Mouse (Mus musculus) left cerebral cortex, postnatal 4 days (tissue): ENCODE data around the gene Dld. TPM values are rescaled to one million over a fixed set of nuclear protein-coding genes. Genes with fewer than 3 reads are reported as not detected.

Experiments
- DNase-seq: peaks from one replicate; pipeline ENCODE4 v3.0.0-alpha.2; 2022
- intact Hi-C: fragments of 180-260 bp; cut with DNase I; formaldehyde crosslinking; loops from one replicate; pipeline ENCODE4 v1.15.1; 2025
- total RNA-seq, 2 experiments: library from RNA; stranded (reverse); gene quantifications; 2 replicates each; pipeline ENCODE4 v1.2.3; 2021

The Dld gene
- total RNA-seq, 2 experiments from 2014 or later = 86.5 to 94.7 TPM

DNA sequence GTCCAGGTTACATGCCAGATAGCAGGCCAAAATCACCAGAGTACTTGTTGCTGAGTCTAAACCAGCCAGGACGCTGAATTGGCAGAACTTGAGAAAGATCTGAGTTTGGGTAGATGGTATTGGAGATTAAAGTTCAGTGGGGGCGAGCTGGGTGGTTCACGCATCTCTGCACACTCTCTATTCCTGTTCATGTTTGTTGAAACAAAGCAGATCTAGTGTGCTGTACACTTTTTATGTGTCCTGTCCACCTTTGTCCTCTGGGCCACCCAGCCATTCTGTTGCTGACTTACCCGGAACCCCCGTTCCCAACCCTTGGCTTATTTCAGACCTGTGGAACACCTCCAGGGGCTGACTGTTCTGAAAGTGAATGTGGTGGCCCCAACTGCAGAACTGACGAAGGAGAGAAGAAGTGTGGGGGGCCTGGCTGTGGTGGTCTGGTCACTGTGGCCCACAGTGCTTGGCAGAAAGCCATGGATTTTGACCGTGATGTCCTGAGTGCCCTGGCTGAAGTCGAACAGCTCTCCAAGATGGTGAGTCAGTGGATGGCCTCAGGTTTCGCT lies 28.0 kb downstream of the Dld start:
- no peak for DNase-seq
- intact Hi-C loops = loop anchor here (10.0 kb wide), 1 partner anchor 208 kb away; no protein-coding TSS in a partner anchor

DNA sequence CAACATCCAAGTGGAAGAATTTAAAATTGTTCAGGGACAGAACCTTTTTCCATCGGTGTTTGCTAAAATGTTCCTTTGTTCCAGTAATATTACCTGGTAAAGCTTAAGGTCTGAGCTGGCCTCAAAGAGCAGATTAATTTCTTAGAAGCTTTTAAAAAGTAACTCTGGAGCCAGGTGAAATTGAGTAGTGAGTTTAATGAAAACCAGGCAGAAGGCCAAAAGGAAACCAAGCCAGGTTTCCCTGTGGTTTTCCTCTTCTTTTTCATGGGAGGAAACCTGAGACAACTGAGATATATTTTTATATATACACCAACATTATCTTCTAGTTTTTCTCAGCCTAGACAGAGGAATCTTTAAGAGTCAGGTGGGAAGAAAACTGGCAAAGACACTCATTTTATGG lies 29.7 kb downstream of the Dld start:
- no peak for DNase-seq
- intact Hi-C loops = loop anchor here (10.0 kb wide), 1 partner anchor 207 kb away; no protein-coding TSS in a partner anchor

DNA sequence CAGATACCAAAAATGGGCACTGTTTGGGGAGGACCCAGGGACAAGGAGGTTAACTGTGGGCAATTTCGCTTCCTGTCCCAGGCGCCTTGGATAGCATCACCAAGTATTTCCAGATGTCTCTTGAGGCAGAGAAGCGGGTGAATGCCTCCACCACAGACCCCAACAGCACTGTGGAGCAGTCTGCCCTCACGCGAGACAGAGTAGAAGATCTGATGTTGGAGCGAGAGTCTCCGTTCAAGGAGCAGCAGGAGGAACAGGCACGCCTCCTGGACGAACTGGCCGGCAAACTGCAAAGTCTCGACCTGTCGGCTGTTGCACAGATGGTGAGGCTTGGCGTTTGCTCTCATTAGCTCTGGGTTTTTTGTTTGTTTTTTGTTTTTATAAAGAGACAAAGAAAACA lies 30.4 kb downstream of the Dld start:
- intact Hi-C loops = loop anchor here (10.0 kb wide), 1 partner anchor 206 kb away; no protein-coding TSS in a partner anchor
- DNase-seq = peak; percentile 36

DNA sequence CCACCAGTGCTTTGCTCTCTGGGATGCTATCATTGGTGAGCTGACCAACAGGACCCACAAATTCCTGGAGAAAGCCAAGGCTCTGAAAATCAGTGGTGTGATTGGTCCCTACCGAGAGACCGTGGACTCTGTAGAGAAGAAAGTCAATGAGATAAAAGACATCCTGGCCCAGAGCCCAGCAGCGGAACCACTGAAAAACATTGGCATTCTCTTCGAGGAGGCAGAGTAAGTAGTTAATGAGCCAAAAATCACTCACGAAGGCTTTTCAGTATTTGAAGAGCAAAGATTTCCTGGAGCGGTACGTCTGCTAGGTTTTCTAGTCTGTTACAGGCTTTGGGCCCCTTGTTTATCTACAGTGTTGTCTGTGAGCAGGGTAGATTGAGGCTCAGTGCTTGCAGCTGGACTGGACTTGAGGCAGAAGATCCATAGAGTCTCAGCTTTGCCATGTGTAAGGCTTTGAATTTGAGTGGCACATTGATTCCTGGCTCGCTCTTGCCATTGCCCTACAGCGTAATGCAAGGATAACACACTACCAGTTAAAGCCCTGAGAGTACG lies 32.8 kb downstream of the Dld start:
- intact Hi-C loops = no loop called here
- peak; percentile 67 for DNase-seq

DNA sequence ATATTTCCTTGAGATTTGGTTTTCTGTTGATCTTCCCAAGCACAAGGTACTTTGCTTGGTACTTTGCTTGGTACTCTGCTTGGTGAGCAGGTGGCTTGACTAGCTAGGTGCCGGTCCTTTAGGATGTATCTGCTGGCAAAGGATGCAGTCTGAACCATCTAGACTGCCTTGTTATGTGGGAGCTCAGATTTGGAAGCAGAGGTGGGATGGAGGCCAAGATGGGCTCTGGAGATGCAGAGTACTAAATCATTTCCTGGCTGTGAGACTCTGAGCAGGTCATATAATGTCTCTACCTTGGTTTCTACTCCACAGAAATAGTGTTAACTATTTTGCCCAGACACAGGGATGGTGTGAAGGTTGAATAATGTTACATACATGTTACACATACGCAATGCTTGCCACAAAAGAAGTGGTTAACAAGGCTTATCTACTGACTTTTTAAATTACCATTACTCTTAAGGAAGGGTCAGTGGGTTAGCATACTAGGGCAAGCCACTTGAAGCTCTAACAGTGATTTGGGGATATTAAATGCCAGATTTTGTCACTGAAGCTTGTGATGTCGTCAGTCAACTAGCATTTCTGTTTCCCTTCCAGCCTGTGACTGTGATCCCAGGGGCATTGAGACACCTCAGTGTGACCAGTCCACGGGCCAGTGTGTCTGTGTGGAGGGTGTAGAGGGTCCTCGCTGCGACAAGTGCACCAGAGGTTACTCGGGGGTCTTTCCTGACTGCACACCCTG lies 33.4 kb downstream of the Dld start:
- intact Hi-C loops = no loop called here
- no peak for DNase-seq

DNA sequence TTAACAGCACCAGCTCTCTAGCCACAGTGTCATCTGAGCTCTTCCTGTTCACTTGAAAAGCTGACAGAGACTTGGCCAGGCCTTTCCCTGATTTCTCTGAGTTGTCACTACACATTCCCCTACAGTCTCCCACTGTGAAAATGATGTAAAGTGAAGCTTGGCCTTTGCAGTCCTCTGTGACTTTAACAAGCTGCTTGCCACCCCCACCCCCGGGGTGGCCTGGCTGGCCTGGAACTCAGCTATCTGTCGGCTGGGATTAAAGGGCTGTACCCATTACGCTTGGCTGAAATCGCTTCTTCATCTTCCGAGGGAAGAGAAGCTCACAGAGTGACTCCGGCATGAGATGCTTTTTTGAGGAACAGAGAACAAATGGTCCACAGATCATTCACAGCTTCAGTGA lies 35.3 kb downstream of the Dld start:
- DNase-seq = no peak
- intact Hi-C loops = no loop called here

DNA sequence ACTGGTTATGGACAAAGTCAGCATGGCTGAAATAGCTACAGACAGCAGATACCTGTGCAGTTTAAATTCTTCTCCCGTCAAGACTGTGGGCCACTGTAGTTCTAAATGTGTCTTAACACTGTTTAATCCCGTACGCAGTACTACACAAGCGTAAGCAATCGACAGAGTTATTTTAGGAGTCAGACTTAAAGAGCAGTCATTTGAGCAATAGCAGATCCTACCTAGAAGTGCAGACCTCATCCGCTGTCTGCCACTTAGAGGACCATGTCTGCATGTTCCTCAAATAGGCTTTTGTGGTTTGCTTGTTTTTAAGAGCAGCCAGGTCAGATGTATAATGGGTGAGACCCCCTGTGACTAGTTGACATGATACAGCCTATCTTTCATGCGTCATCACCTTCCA lies 36.9 kb downstream of the Dld start:
- intact Hi-C loops = no loop called here
- no peak for DNase-seq

DNA sequence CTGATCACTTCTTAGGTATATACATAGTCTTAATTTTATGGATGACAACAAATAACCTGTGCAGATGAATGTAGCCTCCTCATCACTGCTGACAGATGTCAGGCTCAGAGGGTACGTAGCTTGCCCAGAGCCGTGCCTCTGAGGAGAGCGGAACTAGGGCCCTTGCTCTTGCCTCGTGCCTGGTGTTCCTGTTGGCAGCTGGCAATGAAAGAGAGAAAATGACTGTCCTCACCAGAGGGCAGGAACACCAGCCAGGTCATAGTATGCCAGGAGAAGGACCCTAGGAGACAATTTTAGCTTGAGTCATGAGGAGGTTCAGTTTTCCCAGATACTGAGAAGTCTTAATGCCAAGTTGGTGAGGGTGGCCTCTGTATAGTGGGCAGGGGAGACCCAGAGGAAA lies 38.1 kb downstream of the Dld start:
- intact Hi-C loops = no loop called here
- no peak for DNase-seq

DNA sequence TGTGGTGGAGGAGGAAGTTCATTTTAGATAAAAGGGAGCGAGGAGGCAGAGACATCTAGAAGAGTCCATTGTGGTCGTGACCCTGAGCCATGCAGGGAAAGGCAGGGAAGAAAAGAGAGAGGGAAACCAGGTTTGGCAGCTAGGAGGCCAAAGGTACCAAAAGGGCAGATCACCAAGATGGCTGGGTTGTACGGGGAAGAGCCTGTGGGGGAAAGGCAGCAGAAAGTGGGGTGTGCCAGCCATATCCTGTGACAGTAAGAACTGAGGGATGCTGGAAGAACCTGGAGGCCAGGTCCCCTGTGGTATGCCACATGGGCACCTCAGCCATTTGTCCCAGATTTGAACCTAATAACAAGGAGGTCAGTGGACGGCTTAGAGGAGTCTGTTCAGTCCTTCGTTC lies 39.0 kb downstream of the Dld start:
- intact Hi-C loops = no loop called here

DNA sequence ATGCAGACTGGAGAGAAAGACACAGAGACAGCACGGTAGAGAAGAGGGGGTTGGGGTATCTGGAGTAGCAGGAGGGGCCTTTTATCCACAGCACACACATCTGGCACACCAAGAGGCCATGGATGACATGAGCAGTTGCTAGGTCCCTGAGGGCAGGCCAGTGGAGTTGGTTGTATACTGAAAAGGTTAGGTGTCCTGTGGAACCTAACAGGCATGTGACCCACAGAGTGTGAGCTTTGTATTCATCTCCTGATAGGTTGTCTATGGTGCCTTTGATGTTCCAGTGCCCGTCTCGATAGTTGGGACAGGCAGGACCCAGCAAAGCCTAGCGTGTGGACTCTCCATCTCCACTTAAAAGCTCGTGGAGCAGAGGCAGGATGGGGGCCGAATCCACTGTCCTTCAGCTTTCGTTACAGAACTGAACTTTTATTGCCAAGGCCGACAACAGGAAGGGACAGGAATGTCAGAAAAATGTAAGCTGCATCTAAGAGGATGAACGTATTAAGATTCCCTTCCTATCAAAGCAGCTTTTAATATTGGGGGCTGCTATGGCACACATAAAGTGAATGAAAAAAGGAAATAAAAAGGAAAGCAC lies 39.5 kb downstream of the Dld start:
- intact Hi-C loops = no loop called here
- no peak for DNase-seq

More for the DNA sequence above, 39.0 kb downstream of the Dld start:
- DNase-seq = no peak

DNA sequence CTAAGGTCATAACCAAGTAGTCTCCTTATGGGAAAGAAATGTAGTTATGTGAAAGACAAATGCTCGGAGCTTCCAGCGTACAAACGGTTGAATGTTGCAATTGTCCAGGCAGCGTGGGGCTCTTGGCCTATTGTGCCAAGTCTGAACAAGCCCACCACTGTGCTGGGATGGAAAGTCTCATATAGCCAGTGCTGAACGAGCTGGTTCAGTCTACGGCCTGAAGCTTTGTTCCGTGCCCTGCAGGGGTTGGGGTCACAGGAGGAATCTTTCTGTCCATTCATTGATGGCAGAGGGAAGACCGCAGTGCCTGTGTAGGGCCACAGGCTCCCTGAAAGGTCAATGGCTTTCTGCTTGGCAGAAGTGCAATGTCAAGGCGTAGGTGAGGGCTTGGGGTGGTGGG lies 40.6 kb downstream of the Dld start:
- intact Hi-C loops = no loop called here
- no peak for DNase-seq

DNA sequence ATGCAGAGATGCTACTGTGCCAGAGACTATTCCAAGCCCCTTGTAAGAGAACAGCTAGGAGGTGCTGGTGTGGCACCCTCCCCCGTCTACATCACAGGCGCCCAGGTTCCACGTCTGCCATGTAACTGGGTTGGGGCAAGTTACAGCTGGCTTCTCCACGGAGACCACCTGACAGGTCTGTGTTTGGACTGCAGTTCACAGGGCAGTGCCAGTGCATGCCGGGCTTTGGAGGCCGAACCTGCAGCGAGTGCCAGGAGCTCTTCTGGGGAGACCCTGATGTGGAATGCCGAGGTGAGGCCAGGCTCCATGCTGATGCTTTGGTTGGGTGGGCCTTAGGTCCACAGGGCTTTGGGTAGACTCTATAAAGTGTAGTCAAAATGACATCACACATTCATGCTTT lies 43.5 kb downstream of the Dld start:
- intact Hi-C loops = no loop called here
- DNase-seq = peak; percentile 22

DNA sequence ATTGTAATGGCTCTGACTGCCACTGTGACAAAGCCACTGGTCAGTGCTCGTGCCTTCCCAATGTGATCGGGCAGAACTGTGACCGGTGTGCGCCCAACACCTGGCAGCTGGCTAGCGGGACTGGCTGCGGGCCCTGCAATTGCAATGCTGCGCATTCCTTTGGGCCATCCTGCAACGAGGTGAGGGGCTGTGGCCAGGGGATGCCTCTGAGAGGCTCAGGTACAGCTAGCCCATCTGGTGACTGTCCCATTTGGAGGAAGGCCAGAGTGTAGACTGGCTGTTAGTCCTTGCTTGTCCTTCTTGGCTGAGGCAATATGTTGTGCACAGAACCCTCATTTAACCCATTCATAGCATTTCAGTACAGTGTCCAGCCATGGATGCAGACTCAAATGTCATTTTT lies 44.2 kb downstream of the Dld start:
- peak; percentile 27 for DNase-seq
- intact Hi-C loops = no loop called here

DNA sequence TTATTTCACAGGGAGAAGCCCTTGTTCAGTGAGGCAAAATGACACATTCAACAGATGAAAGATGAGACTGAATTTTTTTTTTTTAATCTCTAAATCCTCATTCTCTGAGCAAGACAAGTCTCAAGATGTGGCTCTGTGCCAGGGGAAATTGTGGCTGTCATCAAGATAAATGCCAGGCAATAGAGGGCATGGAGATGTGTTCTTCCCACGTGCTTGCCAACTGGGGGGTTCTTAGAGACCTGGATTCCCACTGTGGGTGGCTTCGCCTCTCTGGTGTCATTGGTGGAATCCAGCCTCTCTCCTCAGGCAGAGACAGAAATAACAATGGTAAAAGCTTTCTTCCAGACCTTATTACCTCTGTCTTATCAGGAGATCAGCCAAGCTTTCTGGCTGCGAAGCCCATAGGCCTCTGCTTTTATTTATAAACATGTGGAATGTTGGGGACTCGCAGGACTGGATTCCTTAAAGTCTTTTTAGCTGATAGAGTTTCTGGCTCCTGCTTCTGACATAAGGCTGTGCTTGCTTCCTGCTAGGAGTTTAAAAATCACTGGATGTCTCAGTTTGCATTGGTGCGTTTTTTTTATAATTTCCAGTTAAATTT lies 45.1 kb downstream of the Dld start:
- DNase-seq = no peak
- intact Hi-C loops = no loop called here

DNA sequence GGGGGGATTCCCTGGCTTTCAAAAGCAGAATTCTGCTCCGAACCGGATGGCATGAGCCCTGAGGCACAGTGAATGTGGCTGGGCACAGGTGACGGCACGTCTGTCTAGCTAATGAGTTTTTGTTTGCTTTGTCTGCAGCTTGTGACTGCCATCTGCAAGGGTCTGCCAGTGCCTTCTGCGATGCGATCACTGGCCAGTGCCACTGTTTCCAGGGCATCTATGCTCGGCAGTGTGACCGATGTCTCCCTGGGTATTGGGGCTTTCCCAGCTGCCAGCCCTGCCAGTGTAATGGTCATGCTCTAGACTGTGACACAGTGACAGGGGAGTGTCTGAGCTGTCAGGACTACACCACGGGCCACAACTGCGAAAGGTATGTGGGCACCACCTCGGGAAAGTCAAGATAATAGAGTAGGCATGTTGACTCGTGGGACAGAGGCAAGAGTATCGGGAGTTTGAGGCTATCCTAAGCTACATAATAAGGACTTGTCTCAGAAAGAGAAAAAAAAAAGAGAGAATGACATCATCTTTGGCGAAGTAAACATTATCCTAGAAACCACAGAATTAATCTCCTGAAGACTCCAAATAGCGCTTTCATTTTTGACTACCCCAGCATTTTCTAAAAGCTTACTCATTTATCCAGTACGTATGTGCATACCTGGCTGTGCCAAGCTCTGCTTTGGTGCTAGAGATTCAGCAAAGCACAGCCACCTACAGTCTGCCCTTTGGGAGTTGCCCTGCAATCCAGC lies 48.3 kb downstream of the Dld start:
- DNase-seq = peak; percentile 45
- intact Hi-C loops = no loop called here

DNA sequence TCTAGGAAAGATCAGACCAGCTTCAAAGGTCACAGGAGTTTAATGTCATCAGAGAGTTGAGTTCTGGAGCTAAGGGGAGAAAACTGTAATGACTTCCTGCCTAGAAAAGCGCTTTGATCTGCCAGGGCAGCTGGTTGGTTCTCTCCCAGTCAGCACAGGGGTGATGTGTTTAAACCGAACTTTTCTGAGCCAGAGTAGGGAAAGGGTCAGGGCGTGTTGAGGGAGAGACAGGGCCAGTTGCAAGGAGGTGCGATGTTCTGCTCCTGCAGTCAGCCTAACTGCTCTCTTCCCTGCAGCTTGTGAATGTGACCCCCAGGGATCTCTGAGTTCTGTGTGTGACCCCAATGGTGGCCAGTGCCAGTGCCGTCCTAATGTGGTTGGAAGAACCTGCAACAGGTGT lies 49.0 kb downstream of the Dld start:
- intact Hi-C loops = no loop called here

DNA sequence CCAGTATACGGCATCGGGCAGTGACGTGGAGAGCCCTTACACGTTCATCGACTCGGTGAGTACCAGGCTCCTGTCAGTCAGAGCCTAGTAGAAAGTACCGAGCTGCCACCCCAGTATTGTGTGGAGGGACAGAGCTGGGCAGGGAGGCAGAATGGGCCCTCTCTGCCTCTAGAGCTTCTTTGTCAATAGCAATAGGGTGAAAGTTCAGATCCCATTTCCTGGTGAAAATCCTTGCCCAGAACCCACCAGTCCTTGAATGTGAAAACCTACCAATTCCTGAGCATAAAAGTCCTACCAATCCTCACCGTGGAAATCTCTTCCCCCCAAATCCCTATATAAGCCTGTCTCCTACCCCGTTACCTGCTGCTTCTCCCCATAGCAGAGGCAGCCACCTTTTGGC lies 51.0 kb downstream of the Dld start:
- DNase-seq = no peak
- intact Hi-C loops = no loop called here

More for the DNA sequence above, 49.0 kb downstream of the Dld start:
- DNase-seq = peak; percentile 22

DNA sequence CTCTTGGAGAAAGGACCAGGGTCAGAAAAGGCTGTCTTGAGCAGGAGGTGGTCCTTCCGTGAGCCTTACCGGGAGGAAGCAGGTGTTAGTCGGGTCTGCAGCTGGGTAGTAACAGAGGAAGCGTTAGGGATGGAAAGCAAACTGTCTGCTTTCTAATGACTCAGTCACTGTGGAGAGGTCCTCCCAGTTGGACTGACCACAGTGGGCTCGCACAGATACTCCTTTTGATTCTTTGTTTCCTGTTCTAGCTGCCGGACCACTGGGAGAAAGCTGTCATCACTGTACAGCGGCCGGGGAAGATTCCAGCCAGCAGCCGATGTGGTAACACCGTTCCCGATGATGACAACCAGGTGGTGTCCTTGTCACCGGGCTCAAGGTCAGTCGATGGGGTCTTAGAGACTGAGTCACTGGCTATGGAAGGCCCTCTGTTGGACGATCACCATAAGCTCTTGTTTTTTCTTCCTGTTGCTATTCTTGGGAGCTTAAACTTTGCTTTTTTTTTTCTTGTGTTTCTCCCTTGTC lies 51.5 kb downstream of the Dld start:
- no peak for DNase-seq
- intact Hi-C loops = no loop called here

DNA sequence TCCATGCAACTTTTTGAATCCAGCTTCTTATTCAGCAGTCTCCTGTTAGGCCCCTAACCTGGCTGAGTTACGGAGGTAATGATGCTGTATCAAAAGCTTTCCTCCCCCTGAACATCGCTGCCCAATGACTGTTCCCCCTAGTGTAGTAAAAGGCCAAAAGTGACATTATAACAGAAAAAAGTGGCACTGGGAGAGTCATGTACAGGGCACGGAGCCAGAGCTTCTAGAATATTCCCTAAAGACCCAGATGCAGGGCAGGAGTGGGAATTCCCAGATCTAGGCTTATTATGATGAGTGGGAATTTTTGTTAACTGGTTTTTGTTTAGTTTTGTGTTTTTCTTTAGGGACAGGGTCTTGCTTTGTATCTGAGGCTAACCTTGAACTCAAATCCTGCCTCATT lies 52.1 kb downstream of the Dld start:
- intact Hi-C loops = no loop called here
- DNase-seq = no peak

DNA sequence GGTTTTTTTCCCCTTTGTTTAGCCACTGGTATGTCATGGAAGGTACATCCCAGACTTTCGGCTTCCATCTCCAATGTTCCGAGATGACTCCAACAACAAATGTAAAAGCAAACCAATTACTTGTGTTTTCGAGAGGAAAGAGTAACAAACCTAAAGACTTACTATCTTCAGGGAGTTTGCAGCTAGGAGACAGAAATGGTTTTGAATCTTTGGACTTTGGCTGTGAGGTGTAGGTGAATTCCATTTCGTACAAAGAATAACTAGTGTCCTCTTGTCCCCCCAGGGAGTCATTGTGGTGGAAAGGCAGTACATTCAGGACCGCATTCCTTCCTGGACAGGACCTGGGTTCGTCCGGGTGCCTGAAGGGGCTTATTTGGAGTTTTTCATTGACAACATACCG lies 52.7 kb downstream of the Dld start:
- no peak for DNase-seq
- intact Hi-C loops = no loop called here

DNA sequence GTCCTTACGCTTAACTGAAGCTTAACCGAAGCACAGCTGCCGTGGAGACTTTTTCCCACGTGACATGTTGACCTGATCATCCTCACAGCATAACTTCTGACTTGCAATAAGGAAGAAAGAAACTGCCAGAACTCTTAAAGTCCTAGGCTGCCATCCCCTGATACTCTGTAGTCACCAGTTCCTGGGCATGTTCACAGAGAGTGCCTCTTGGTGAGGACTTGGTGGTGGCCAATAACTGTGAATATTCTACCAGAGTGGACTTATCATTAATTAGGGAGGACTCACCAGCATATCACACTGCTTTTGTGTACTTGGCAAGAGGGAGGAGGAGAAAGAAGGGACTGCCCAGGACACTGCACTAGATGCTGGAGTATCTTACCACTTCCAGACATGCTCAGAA lies 53.1 kb downstream of the Dld start:
- intact Hi-C loops = no loop called here
- DNase-seq = no peak
